Mouse (Mus musculus) C2C12 (cell line): Measurements from ENCODE around the gene Morn1. TPM values are rescaled to one million over a fixed set of nuclear protein-coding genes. Genes with fewer than 3 reads are reported as not detected.
"Not testable (repeated sequence)": the region's sequence is repeated elsewhere in the genome, so short reads cannot be mapped to it uniquely, and the experiment has no call there.

ENCODE experiments used
- H3K27me3 ChIP-seq: one replicate; pipeline ENCODE4 v1.6.1; 2011; ENCODE audit not compliant: control insufficient read depth, insufficient read depth, insufficient read length
- H3K36me3 ChIP-seq: one replicate; pipeline ENCODE4 v1.6.1; 2011; ENCODE audit not compliant: control insufficient read depth, insufficient read depth
- H3K4me3 ChIP-seq: one replicate; pipeline ENCODE4 v1.5.1; 2011; ENCODE audit warnings: mild to moderate bottlenecking, control low read depth; ENCODE audit not compliant: poor library complexity, insufficient read depth, severe bottlenecking
- H3K79me2 ChIP-seq: one replicate; pipeline ENCODE4 v1.6.1; 2011; ENCODE audit not compliant: control insufficient read depth, insufficient read depth
- H3K79me3 ChIP-seq: one replicate; pipeline ENCODE4 v1.6.1; 2011; ENCODE audit warnings: low read depth, control low read depth
- H3ac ChIP-seq: one replicate; pipeline ENCODE3; 2011; ENCODE audit warnings: low read depth; ENCODE audit not compliant: control insufficient read depth, insufficient read length
- CEBPB ChIP-seq: IDR thresholded peaks from one replicate; pipeline ENCODE4 v1.6.1; 2011; ENCODE audit warnings: low read depth, mild to moderate bottlenecking, control low read depth, moderate library complexity
- CTCF ChIP-seq: IDR thresholded peaks from one replicate; pipeline ENCODE4 v1.5.1; 2011; ENCODE audit not compliant: control insufficient read depth, insufficient read depth, insufficient read length
- FOSL1 ChIP-seq: IDR thresholded peaks from one replicate; pipeline ENCODE4 v1.8.0; 2011; ENCODE audit warnings: mild to moderate bottlenecking, low read length; ENCODE audit not compliant: poor library complexity, insufficient read depth, severe bottlenecking
- MAX ChIP-seq: IDR thresholded peaks from one replicate; pipeline ENCODE4 v1.6.1; 2011; ENCODE audit warnings: mild to moderate bottlenecking, control low read depth
- MYOD1 ChIP-seq: IDR thresholded peaks from one replicate; pipeline ENCODE4 v1.6.1; 2011; ENCODE audit warnings: low read depth; ENCODE audit not compliant: control insufficient read depth, insufficient read length
- MYOG ChIP-seq: IDR thresholded peaks from one replicate; pipeline ENCODE4 v1.6.1; 2011; ENCODE audit not compliant: control insufficient read depth, insufficient read length; ENCODE audit errors: extremely low read depth
- USF1 ChIP-seq: IDR thresholded peaks from one replicate; pipeline ENCODE4 v1.6.1; 2011; ENCODE audit warnings: low read depth, mild to moderate bottlenecking, control low read depth, moderate library complexity
- polyA plus RNA-seq: library from polyadenylated mRNA; unstranded; fragments of >200 nt; fragmentation: generic; extraction: Trizol; gene quantifications from one replicate; pipeline ENCODE4 v1.2.1, GENCODE M21; 2012; ENCODE audit warnings: missing spikeins

Gene Morn1
- polyA plus RNA-seq, 1 experiment: 1.2 TPM

DNA sequence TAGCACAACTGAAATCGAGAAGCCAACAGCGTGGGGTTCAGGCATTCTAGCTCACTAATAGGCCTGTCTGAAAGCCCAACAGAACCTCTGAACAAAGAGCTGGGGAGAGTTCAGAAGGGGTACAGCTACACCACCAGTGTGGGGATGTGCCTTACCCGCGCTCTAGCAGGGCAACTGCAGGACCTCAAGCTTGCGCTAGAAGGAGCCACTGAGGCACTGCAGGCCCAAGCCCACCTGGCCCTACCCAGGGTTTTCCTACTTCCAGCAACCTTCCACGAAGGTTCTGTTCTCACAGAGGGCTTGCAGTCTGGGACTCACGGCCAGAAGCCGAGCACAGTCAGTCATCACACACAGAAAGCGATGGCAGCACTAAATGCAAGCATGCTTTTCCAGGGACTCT, 11.2 kb upstream of the Morn1 start:
- Histone ChIP-seq H3K79me2 (peaks cover 26% of the 10 kb centered on the region), H3K4me3 (no peak overlapping the region), H3K27me3 (no peaks in the 10 kb centered on the region), H3K36me3 (peaks cover 86% of the 10 kb centered on the region), H3ac (no peak overlapping the region), H3K79me3 (peaks cover 13% of the 10 kb centered on the region)
- no peak for TF ChIP-seq FOSL1
- no peak for TF ChIP-seq CTCF
- TF ChIP-seq USF1: no peak

DNA sequence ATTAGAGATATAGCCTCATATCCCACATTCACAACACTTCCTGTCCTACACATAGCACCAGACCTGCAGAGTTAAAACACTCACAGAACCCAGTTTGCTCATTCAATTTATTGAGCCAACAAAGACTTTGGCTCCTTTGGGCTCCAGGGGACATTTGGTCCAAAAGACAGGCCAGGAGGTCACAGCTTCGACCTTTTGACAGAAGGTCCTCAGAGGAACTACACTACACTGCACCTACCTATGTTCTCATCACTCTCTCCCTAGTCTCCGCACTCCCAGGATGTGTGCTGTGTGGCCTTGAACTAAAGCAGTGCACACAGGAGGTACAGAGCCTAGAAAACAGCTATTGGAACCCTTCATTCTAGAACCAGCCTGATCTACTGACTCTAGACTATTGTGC, 10.6 kb upstream of the Morn1 start:
- no peaks in the 10 kb centered on the region for H3K27me3 ChIP-seq
- peaks cover 88% of the 10 kb centered on the region for H3K36me3 ChIP-seq
- TF ChIP-seq CTCF (no peak), FOSL1 (no peak), MAX (no peak), CEBPB (no peak), MYOD1 (no peak), MYOG (no peak), USF1 (no peak)
- H3K4me3 ChIP-seq: no peak overlapping the region
- peaks cover 17% of the 10 kb centered on the region for H3K79me3 ChIP-seq
- no peak overlapping the region for H3ac ChIP-seq
- peaks cover 33% of the 10 kb centered on the region for H3K79me2 ChIP-seq

DNA sequence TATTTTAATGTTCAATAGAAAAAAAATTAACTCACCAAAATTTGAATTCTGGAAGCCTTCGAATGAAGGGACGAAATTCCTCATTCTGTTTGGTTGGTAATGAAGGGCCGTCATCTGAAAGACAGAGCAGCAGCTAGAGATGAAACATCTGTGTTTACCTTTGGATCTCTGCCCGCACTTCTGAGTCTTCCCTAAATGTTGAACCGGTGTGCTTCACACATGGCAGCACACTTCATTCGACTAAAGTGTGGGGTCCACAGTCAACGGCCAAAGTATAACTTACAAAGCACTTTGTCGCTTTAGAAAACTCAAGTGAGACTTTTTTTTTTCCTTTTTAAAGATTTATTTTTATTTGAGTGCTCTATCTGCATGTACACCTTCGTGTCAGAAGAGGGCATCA, 9.7 kb upstream of the Morn1 start:
- TF ChIP-seq CEBPB (no peak), MAX (no peak), MYOD1 (no peak), FOSL1 (no peak), USF1 (no peak), MYOG (no peak), CTCF (no peak)
- no peak overlapping the region for H3K4me3 ChIP-seq
- no peaks in the 10 kb centered on the region for H3K27me3 ChIP-seq
- no peak overlapping the region for H3ac ChIP-seq
- peaks cover 24% of the 10 kb centered on the region for H3K79me3 ChIP-seq
- H3K79me2 ChIP-seq: peaks cover 41% of the 10 kb centered on the region
- peaks cover 90% of the 10 kb centered on the region for H3K36me3 ChIP-seq

DNA sequence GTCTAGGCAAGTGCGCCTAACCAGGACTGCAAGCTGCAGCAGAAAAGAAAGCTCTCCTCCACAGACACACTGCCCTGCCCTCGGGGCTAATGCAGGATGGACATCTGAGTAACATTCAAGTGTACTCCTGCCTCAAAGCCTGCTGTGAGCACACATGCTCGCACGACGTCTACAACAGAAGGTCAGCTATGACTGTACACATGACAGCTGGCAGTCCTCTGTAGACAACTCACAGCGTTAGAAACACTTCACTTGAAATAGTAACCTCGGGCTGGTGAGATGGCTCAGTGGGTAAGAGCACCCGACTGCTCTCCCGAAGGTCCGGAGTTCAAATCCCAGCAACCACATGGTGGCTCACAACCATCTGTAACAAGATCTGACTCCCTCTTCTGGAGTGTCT, 7.6 kb upstream of the Morn1 start:
- H3K36me3 ChIP-seq: peaks cover 92% of the 10 kb centered on the region
- H3K4me3 ChIP-seq, H3K27me3 ChIP-seq, H3ac ChIP-seq: not testable (repeated sequence)
- H3K79me2 ChIP-seq: peaks cover 62% of the 10 kb centered on the region
- H3K79me3 ChIP-seq: peaks cover 40% of the 10 kb centered on the region

DNA sequence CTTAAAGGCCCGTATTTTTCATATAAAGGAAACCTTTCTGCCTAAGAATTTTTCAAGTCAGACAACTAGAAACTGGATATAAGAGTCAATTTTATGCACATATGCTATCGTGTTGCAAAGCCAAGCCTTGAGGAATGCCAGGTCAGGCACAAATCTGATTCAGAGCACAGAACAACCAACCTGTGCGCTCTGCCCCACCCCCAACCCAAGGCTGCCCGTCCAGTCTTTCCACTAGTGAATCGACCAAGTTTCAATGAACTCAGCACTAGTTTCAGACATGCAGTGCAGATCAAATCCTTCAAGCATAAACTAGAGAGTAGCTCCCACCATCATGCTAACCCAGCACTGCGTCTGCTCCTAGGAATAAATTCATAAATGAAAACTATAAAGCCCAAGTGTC, 6.7 kb upstream of the Morn1 start:
- Histone ChIP-seq H3K79me2 (peaks cover 71% of the 10 kb centered on the region), H3ac (no peak overlapping the region), H3K79me3 (peaks cover 48% of the 10 kb centered on the region), H3K36me3 (peaks cover 84% of the 10 kb centered on the region), H3K4me3 (no peak overlapping the region), H3K27me3 (no peaks in the 10 kb centered on the region)
- TF ChIP-seq CTCF (no peak), MYOG (no peak), MYOD1 (no peak), CEBPB (no peak), USF1 (no peak)

DNA sequence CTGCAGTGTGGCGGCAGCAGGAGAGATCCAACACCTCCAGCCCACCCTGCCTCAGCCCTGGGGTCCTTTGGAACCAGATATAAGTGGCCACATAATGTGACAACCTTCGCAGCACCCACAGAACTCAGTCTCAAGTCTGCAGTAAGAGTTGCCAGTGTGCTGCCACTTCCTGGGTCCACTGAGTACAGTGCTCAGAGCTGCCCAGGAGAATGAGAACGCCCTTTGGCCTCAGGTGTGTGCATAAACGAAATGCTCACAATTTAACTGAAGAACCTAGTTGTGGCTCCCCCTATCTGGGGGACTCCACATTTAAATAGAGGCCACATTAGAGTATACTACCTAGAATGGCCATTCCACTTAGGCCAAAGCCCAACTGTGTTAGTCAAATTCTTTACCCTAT, 2.8 kb upstream of the Morn1 start:
- TF ChIP-seq CTCF: no peak
- no peak for TF ChIP-seq MAX

DNA sequence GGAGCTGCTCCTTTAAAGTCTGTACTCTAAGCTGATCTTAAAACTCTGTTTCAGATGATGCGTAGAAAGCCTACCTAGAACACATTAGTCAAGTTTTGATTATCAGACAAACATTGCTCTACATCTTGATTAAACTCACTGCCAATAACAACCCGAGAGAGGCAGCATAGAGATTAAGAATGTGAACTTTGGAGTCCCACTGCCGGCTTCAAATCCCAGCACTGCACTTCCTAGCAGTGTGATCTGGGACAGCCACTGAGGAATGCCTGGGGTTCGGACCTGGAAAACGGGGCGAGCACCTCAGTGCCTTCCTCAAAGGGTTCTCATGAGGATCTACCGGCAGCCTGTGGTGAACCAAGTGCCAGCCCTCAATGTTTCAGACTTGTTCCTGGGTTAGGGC, 2.0 kb upstream of the Morn1 start:
- H3K36me3 ChIP-seq: peaks cover 42% of the 10 kb centered on the region
- H3K4me3 ChIP-seq: no peak overlapping the region
- peaks cover 67% of the 10 kb centered on the region for H3K79me2 ChIP-seq
- H3ac ChIP-seq: no peak overlapping the region
- H3K27me3 ChIP-seq: no peaks in the 10 kb centered on the region
- peaks cover 52% of the 10 kb centered on the region for H3K79me3 ChIP-seq
- TF ChIP-seq CTCF (no peak), MAX (no peak), CEBPB (no peak)

More for the DNA sequence above, 2.8 kb upstream of the Morn1 start:
- H3K27me3 ChIP-seq: no peaks in the 10 kb centered on the region
- no peak overlapping the region for H3K4me3 ChIP-seq
- H3K36me3 ChIP-seq: peaks cover 47% of the 10 kb centered on the region
- no peak overlapping the region for H3ac ChIP-seq
- peaks cover 75% of the 10 kb centered on the region for H3K79me2 ChIP-seq
- peaks cover 55% of the 10 kb centered on the region for H3K79me3 ChIP-seq
